Mouse (Mus musculus) Muller cell, postnatal 12 days (primary cell): ENCODE measurements around the gene Opcml.
A peak's percentile ranks its signal among the peaks of the same experiment; 100 is the strongest.

Experiments
- DNase-seq: peaks from one replicate; pipeline ENCODE4 v3.0.0-alpha.2; 2015; ENCODE audit errors: inconsistent ontology term

Gene Opcml

DNA sequence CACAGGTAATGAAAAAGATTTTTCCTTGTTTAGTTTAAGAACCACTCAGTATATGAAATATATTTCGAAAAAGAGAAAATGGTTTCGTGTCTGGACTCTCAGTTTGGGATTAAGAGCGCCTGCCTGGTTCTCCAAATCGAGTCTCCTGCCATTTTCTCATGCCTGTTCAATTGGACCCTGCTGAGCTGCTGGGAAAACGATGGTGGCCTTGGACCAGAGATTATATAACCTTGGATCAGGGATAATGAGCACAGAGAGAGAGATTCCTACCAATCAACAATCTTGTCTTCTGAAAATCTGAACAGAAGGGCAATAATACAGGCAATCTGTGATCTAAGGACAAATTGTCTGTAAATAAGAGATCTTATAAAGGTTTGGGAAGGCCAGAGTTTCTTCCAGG lies 962.3 kb downstream of the Opcml start:
- peak; percentile 8 for DNase-seq

GRCm38 (mm10) chr9:28756841-28757451 lies 966.4 kb downstream of the Opcml start:
- DNase-seq: no peak

DNA sequence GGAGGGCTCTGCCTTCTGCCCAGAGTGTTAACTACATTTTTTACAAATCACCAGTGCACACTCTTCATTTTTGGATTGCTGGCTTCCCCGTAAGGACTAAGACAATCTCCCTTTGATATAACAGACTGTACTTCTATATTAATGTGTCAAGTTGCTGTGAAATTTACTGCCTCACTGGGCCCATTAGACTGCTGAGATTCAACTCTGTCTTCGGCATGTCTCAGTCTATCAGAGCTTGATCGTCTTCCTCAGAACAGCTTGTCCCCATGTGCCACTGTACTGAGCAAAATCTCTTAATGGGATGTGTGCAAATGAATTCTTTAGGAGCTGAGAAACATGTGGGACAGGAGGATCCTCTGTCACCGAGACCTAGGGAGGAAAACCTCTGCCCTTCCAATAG lies 970.9 kb downstream of the Opcml start:
- DNase-seq: no peak

DNA sequence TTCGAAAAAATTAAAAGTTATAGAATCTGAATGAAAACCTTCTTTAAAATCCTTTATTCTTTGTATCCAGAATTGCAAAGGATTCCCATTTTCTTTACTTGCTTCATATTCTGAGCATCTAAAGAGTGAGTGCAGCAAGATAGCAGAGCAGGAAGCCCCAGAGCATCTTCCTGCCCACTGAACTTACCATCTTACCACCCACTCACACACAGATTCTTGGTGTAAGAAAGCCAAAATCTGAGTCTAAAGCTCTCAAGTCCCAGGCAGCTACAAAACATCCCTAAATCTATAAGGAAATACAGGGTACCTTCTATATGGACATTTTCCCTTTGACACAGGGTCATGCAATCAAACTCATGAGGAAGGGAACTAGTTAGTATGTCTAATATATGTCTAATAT lies 973.6 kb downstream of the Opcml start:
- DNase-seq: no peak

- DNase-seq: no peak
Measured at GRCm38 (mm10) chr9:28776517-28777503, 986.2 kb downstream of the Opcml start.

GRCm38 (mm10) chr9:28783834-28784233 lies 993.3 kb downstream of the Opcml start:
- no peak for DNase-seq

GRCm38 (mm10) chr9:28789439-28789838 lies 998.9 kb downstream of the Opcml start:
- peak; percentile 35 for DNase-seq

DNA sequence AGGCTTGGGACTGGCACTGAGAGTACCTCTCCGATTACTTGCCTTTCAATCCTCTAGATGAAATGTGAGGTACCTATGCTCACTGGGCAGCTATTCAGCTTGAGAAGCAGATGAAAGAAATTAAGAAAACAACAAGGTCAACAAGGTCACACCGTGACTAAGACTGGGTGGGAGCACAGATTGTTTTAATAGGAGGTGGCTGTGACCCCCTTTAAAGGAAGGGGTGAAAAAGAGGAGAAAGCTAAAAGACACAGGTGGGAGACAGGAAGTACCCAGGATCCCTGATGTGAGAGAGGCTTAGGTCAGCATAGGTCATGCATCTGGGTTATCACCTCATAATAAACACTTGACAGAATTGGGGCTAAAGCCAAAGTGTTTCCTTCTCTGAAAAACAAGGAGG lies 1009.5 kb downstream of the Opcml start:
- DNase-seq: no peak

- no peak for DNase-seq
Measured at GRCm38 (mm10) chr9:28806666-28807065, 1016.1 kb downstream of the Opcml start.

GRCm38 (mm10) chr9:28822060-28822459 lies 1031.5 kb downstream of the Opcml start:
- DNase-seq: no peak

DNA sequence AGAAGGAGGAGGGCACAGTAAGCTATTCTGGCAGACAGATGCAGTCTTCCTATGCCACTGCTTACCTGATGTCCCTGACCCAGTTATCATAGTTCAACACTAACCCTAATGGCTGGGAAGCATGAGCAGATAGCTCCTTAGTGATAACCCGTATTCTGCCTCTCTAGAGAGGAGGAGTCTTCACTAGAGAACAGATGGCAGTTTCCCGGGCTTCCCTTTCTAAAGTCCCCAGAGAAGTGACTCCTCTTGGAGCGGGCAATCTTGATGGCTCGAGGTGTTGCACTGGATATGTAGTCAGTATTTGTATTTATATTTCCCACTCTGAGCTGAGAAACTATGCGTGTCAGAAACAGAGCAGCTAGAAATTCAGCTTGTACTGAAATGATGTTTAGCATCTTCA lies 1031.9 kb downstream of the Opcml start:
- DNase-seq: no peak

DNA sequence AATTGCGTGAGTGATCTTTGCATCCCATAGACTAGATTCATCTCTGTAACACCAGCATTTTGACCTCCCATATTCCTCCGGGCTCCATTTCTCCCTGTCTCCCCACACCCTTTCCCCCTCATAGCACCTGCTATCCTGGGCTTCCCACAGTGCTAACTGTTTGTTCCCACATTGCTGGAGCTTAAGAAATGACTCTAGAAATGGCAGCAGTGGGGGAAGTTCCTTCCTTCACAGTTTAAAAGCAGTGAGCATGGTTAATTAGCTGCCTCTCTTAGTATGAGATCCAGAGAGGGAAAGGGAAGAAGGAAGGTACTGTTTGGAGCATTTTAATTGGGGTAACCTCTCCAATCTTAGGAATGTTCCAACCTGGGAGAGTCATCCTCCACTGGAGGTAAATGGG lies 1035.2 kb downstream of the Opcml start:
- no peak for DNase-seq

DNA sequence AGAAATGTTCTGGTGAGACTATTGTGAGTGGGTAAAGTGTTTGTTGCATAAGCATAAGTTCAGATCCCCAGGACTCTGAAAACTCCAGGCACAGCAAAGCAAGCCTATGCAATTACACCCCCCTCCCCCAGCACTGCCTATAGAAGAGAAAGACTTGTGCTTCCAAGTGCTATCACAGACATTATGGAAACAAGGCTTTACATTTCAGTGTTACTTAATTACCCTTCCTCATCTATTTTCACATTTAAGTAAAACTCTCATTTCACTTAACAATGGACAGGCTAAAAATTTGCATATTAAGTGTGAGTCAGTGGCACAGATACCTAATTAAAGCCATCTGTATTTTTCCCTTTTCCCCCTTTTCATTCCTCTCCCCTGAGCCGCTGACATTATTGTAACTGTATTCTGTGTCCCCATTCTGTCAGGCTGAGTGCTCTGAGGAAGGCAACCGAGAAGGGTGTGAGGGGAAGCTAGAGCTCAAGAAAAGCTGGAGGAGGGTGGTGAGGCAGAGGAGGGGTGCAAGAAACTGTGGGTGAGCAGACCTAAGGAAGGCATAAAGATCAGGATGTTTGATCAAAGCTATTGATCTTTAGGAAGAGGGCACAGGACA lies 1055.5 kb downstream of the Opcml start:
- peak; percentile 3 for DNase-seq

DNA sequence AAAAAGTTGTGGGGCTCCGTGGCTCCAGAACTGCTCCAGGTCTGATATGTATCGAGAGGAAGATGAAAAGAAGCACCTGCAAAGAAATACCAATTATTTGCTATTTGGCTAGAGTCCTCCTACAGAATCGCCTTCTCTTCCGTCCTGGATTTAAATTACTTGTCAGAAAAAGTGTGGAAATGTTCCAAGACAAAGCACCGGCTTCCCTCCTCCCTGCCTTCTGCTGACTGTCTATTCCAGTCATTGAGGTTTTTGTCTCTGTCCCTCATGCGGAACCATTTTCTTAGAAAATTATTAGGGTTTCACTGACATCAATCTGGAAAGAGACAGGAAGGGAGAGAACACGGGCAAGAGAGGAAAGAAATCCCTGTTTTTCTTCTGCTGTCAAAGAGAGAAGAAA lies 1065.3 kb downstream of the Opcml start:
- DNase-seq: no peak

DNA sequence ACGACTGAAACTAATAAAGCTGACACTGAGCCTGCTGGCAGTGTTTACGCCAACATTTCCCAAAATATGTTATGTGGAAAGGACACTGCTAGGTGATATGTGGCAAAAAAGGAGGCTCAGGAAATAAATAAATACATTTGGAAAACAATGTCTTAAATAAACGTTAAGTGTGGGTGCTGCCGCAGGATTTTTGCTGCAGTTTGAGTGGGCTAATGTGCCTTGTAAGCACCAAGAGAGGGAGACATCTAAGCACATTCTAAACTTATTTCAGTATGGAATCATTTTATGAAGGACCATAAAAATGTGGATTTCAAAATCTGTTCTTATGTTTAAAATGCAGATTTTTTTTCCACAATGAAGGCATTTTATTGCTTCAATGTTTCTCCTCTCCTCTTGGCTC lies 1071.4 kb downstream of the Opcml start:
- no peak for DNase-seq

- DNase-seq: no peak
Measured at GRCm38 (mm10) chr9:28867256-28867655, 1076.7 kb downstream of the Opcml start.

DNA sequence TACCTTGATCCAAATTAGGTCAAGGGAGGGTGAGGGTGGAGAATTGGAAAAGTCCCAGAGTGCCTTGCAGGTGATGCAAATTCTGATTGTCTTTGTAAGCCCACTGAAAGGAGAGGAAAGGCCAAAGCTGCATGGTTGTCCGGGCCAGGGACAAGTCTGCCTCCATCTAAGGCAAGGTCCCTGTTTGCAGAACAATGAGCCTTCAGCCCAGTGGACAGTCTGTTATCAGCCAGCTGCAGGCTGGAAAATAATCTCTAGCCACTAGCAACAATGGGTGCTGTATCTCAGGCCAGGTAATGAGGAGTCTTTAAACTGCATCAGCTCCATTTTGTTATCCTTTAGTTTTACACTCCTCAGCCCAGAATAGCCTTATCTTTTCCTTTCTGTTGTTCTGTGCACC lies 1079.9 kb downstream of the Opcml start:
- no peak for DNase-seq

- no peak for DNase-seq
Measured at GRCm38 (mm10) chr9:28882566-28882965, 1092.0 kb downstream of the Opcml start.

DNA sequence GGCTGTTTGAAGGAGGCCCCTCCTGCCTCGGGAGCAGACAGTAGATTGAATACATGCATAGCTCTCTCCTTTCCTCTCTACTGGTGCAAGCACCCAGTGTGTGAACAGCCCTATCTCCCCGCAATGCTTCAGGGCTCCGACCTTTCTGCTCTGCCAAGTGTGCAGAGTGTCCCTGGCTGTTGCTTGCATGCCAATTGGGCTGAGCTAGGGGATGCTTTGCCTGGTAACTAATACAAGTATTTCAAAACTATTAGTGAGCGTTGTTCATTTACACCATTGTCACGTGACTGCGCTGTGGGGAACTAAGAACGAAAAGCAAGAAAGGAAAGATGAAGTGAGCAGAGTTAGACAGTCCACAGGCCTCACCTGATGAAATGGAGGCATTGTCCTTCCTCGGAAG lies 1101.0 kb downstream of the Opcml start:
- no peak for DNase-seq

GRCm38 (mm10) chr9:28903291-28903690 lies 1112.7 kb downstream of the Opcml start:
- no peak for DNase-seq

DNA sequence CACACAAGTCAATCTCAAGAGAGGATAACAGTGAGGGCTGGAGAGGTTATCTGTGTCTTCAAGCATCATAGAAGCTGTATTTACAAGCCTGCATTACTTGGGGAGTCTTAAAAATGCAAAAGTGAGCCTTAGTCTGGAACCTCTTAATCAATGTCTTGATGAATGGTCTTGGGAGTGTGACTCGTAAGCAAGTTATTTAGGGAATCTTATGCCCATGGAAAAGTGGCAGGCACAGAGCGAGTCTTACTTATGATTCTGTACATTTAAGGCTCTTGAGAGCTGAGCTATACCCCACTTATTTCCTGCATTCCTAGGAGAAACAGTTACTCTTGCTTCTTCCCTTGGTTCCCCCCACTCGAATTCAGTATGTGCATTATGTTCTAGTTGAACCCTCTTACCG lies 1119.2 kb downstream of the Opcml start:
- DNase-seq: no peak

DNA sequence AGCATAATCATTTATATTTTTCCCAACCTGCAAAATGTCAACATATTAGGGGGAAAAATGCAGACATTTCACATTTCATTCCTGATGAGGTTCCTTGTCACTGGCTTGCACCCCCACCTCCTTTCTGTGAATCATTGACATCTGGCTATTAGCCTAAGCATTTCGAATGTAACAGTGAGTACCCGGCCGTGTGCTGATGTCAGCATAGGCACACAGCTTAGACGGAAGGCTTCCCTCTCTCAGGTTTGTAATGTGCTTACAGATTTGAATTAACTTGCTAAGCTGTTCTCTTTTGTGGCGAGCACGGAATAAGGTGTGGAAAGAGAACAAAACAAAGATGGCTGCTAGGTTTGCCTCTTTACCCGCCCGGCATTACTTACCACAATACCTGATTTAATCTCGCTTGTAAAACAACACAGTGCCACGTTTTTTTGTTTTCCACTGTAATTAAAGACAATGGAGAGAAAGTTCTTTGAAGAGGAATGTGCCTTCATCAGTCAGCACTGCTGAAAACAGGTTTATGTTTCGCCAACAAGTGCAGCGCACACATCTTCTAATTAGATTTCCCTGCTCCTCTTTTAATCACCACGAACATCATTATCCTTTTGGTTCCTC lies 1121.1 kb downstream of the Opcml start:
- DNase-seq: peak; percentile 36
